Mouse (Mus musculus): Measurements from ENCODE around the gene Gm11444. TPM values are rescaled to one million over a fixed set of nuclear protein-coding genes. Genes with fewer than 3 reads are reported as not detected.

Gene Gm11444
- total and polyA plus RNA-seq, 2 experiments: not detected

- WGBS: 12% methylated on average over 6 of the region's 6 CpGs
- no peak overlapping the region for H3K9ac ChIP-seq (ENCODE audit: low read depth, low read length)
- no peak for DNase-seq (ENCODE audit: extremely low read depth, low read depth, low spot score)
- no peaks in the 10 kb centered on the region for H3K36me3 ChIP-seq (ENCODE audit: control insufficient read depth, insufficient read depth, low read length)
- no peaks in the 10 kb centered on the region for H3K4me1 ChIP-seq (ENCODE audit: control insufficient read depth, insufficient read depth, low read length)
- H3K4me3 ChIP-seq (ENCODE audit: insufficient read depth, low read depth, low read length): no peak overlapping the region
- no peak for TF ChIP-seq POLR2A (IDR thresholded peaks at IDR 0.05; ENCODE audit: extremely low read depth, insufficient read depth, low read length)
- no peak for TF ChIP-seq CTCF (IDR thresholded peaks at IDR 0.05; ENCODE audit: low read depth, low read length)
- no peak overlapping the region for H3K27ac ChIP-seq (replicated peaks; ENCODE audit: insufficient read depth, low read depth, low read length)
- H3K79me2 ChIP-seq (ENCODE audit: control insufficient read depth, insufficient read depth, low read length): no peaks in the 10 kb centered on the region
- H3K27me3 ChIP-seq (ENCODE audit: control insufficient read depth, insufficient read depth, low read length): peaks cover 51% of the 10 kb centered on the region
Measured at GRCm38 (mm10) chr11:85892771-85893170, 42.6 kb upstream of the Gm11444 start.

- no peak overlapping the region for H3K9ac ChIP-seq (ENCODE audit: low read depth, low read length)
- H3K27me3 ChIP-seq (ENCODE audit: control insufficient read depth, insufficient read depth, low read length): peaks cover 51% of the 10 kb centered on the region
- no peak overlapping the region for H3K4me3 ChIP-seq (ENCODE audit: insufficient read depth, low read depth, low read length)
- H3K27ac ChIP-seq (replicated peaks; ENCODE audit: insufficient read depth, low read depth, low read length): no peak overlapping the region
- H3K79me2 ChIP-seq (ENCODE audit: control insufficient read depth, insufficient read depth, low read length): no peaks in the 10 kb centered on the region
- no peaks in the 10 kb centered on the region for H3K4me1 ChIP-seq (ENCODE audit: control insufficient read depth, insufficient read depth, low read length)
- TF ChIP-seq POLR2A (IDR thresholded peaks at IDR 0.05; ENCODE audit: extremely low read depth, insufficient read depth, low read length) (no peak), CTCF (IDR thresholded peaks at IDR 0.05; ENCODE audit: low read depth, low read length) (no peak)
- WGBS: 26% methylated on average over 2 of the region's 2 CpGs
- no peak for DNase-seq (ENCODE audit: extremely low read depth, low read depth, low spot score)
- H3K36me3 ChIP-seq (ENCODE audit: control insufficient read depth, insufficient read depth, low read length): no peaks in the 10 kb centered on the region
Measured at GRCm38 (mm10) chr11:85891692-85892040, 41.5 kb upstream of the Gm11444 start.

- 10% methylated on average over 13 of the region's 13 CpGs for WGBS
- DNase-seq (ENCODE audit: extremely low read depth, low read depth, low spot score): no peak
- no peaks in the 10 kb centered on the region for H3K36me3 ChIP-seq (ENCODE audit: control insufficient read depth, insufficient read depth, low read length)
- no peak overlapping the region for H3K27ac ChIP-seq (replicated peaks; ENCODE audit: insufficient read depth, low read depth, low read length)
- peaks cover 57% of the 10 kb centered on the region for H3K27me3 ChIP-seq (ENCODE audit: control insufficient read depth, insufficient read depth, low read length)
- no peak overlapping the region for H3K4me3 ChIP-seq (ENCODE audit: insufficient read depth, low read depth, low read length)
- H3K4me1 ChIP-seq (ENCODE audit: control insufficient read depth, insufficient read depth, low read length): no peaks in the 10 kb centered on the region
- no peak for TF ChIP-seq CTCF (IDR thresholded peaks at IDR 0.05; ENCODE audit: low read depth, low read length)
- no peak for TF ChIP-seq POLR2A (IDR thresholded peaks at IDR 0.05; ENCODE audit: extremely low read depth, insufficient read depth, low read length)
- no peak overlapping the region for H3K9ac ChIP-seq (ENCODE audit: low read depth, low read length)
- H3K79me2 ChIP-seq (ENCODE audit: control insufficient read depth, insufficient read depth, low read length): no peaks in the 10 kb centered on the region
Measured at GRCm38 (mm10) chr11:85891010-85891691, 41.0 kb upstream of the Gm11444 start.

GRCm38 (mm10) chr11:85890563-85890845 is 40.4 kb upstream of the Gm11444 start:
- Histone ChIP-seq H3K9ac (ENCODE audit: low read depth, low read length) (no peak overlapping the region), H3K79me2 (ENCODE audit: control insufficient read depth, insufficient read depth, low read length) (no peaks in the 10 kb centered on the region), H3K27me3 (ENCODE audit: control insufficient read depth, insufficient read depth, low read length) (peaks cover 62% of the 10 kb centered on the region), H3K4me3 (ENCODE audit: insufficient read depth, low read depth, low read length) (no peak overlapping the region), H3K4me1 (ENCODE audit: control insufficient read depth, insufficient read depth, low read length) (no peaks in the 10 kb centered on the region), H3K27ac (replicated peaks; ENCODE audit: insufficient read depth, low read depth, low read length) (no peak overlapping the region), H3K36me3 (ENCODE audit: control insufficient read depth, insufficient read depth, low read length) (no peaks in the 10 kb centered on the region)
- TF ChIP-seq POLR2A (IDR thresholded peaks at IDR 0.05; ENCODE audit: extremely low read depth, insufficient read depth, low read length) (no peak), CTCF (IDR thresholded peaks at IDR 0.05; ENCODE audit: low read depth, low read length) (no peak)
- DNase-seq (ENCODE audit: extremely low read depth, low read depth, low spot score): no peak
- 10% methylated on average over 13 of the region's 13 CpGs for WGBS

GRCm38 (mm10) chr11:85889730-85890562 is 39.8 kb upstream of the Gm11444 start:
- WGBS: 7% methylated on average over 47 of the region's 47 CpGs
- Histone ChIP-seq H3K4me1 (ENCODE audit: control insufficient read depth, insufficient read depth, low read length) (no peaks in the 10 kb centered on the region), H3K27ac (replicated peaks; ENCODE audit: insufficient read depth, low read depth, low read length) (no peak overlapping the region), H3K36me3 (ENCODE audit: control insufficient read depth, insufficient read depth, low read length) (no peaks in the 10 kb centered on the region), H3K9ac (ENCODE audit: low read depth, low read length) (no peak overlapping the region), H3K79me2 (ENCODE audit: control insufficient read depth, insufficient read depth, low read length) (no peaks in the 10 kb centered on the region), H3K27me3 (ENCODE audit: control insufficient read depth, insufficient read depth, low read length) (peaks cover 58% of the 10 kb centered on the region), H3K4me3 (ENCODE audit: insufficient read depth, low read depth, low read length) (no peak overlapping the region)
- no peak for DNase-seq (ENCODE audit: extremely low read depth, low read depth, low spot score)
- TF ChIP-seq POLR2A (IDR thresholded peaks at IDR 0.05; ENCODE audit: extremely low read depth, insufficient read depth, low read length) (no peak), CTCF (IDR thresholded peaks at IDR 0.05; ENCODE audit: low read depth, low read length) (no peak)

All from liver, adult 2 months (tissue).